Mouse (Mus musculus): ENCODE results near the gene Slc5a10. TPM values are rescaled to one million over a fixed set of nuclear protein-coding genes. Genes with fewer than 3 reads are reported as not detected.
"Not testable (repeated sequence)": the region's sequence is repeated elsewhere in the genome, so short reads cannot be mapped to it uniquely, and the experiment has no call there.

The Slc5a10 gene
- total RNA-seq, 2 experiments from 2014 or later, result not detected

GRCm38 (mm10) chr11:61637413-61637812 is 83.2 kb downstream of the Slc5a10 start:
- intact Hi-C loops (cut with DNase I), result loop anchor here (5.0 kb wide), 1 partner anchor 40 kb away; no protein-coding TSS in a partner anchor
- DNase-seq, result no peak

- not testable (repeated sequence) for DNase-seq
- intact Hi-C loops (cut with DNase I), result loop anchor here (5.0 kb wide), 1 partner anchor 41 kb away; no protein-coding TSS in a partner anchor
Measured at GRCm38 (mm10) chr11:61636309-61636708, 84.3 kb downstream of the Slc5a10 start.

DNA sequence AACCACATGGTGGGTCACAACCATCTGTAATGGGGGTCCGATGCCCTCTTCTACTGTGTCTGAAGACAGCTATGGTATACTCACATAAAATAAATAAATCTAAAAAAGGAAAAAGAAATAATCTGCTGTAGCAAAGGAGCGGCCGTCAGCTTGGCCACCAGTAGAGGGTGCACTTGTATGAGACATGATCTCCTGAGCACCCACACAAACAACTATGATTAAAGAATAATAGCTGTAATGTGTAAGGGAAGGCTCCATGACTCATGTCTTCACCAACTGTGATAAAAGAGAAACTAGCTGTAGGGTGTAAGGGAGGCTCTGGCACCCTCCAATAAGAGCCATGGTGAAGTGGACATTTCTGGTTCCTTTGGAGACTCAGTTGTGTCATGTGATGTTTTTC is 91.0 kb downstream of the Slc5a10 start:
- intact Hi-C loops (cut with DNase I), result loop anchor here (2.0 to 5.0 kb wide), 2 partner anchors 85 to 442 kb away; no protein-coding TSS in a partner anchor
- no peak for DNase-seq

- intact Hi-C loops (cut with DNase I), result loop anchor here (5.0 kb wide), 1 partner anchor 439 kb away; no protein-coding TSS in a partner anchor
- DNase-seq, result no peak
Measured at GRCm38 (mm10) chr11:61626509-61626908, 94.1 kb downstream of the Slc5a10 start.

GRCm38 (mm10) chr11:61625136-61625535 is 95.5 kb downstream of the Slc5a10 start:
- intact Hi-C loops (cut with DNase I), result loop anchor here (5.0 kb wide), 1 partner anchor 438 kb away; no protein-coding TSS in a partner anchor

More at GRCm38 (mm10) chr11:61625136-61625535, 95.5 kb downstream of the Slc5a10 start:
- DNase-seq, result no peak

Other genes with a start within 250 kb of the Slc5a10 start
- gene Mfap4, start 235.4 kb downstream of the Slc5a10 start, total RNA-seq (2021), result 10 to 100 TPM; 32.3 to 38.4 TPM
- 1 to 10 TPM; 5.7 to 6.4 TPM for gene Mapk7, start 226.4 kb downstream of the Slc5a10 start, total RNA-seq (2021)
- gene B9d1, start 215.7 kb downstream of the Slc5a10 start, total RNA-seq (2021), result 1 to 10 TPM; 6.2 to 7.4 TPM
- 10 to 100 TPM; 24.0 to 26.9 TPM for gene Epn2, start 141.1 kb downstream of the Slc5a10 start, total RNA-seq (2021)
- gene Grap, start 67.6 kb downstream of the Slc5a10 start, total RNA-seq (2021), result 10 to 100 TPM; 11.5 to 15.0 TPM
- under 1 TPM; 0.11 to 0.16 TPM for gene Fam83g, start 36.7 kb downstream of the Slc5a10 start, total RNA-seq (2021)
- 1 to 10 TPM; 6.7 to 7.4 TPM for gene Prpsap2, start 41.3 kb upstream of the Slc5a10 start, total RNA-seq (2021)
- gene Ulk2, start 134.2 kb upstream of the Slc5a10 start, total RNA-seq (2021), result 10 to 100 TPM; 51.0 to 55.7 TPM
- gene Akap10, start 209.4 kb upstream of the Slc5a10 start, total RNA-seq (2021), result 10 to 100 TPM; 14.6 to 15.0 TPM
- 1 to 10 TPM; 5.5 to 9.5 TPM for gene Specc1, start 235.9 kb upstream of the Slc5a10 start, total RNA-seq (2021)

All from heart, postnatal 36 days (tissue).